Mouse (Mus musculus): ENCODE measurements at regions not wholly inside any gene's neighbourhood (a gene's known extent, or its start where the extent isn't known, plus 50 kb on each side); places are given as distances from the start of the nearest gene placed in this dataset.

- DNase-seq (ENCODE audit: low spot score) = no peak
Observed at GRCm38 (mm10) chr16:9115548-9115947, 285.6 kb downstream of the 1810013L24Rik start.

GRCm38 (mm10) chr16:9121581-9121980, 291.7 kb downstream of the 1810013L24Rik start:
- no peak for DNase-seq (ENCODE audit: low spot score)

DNA sequence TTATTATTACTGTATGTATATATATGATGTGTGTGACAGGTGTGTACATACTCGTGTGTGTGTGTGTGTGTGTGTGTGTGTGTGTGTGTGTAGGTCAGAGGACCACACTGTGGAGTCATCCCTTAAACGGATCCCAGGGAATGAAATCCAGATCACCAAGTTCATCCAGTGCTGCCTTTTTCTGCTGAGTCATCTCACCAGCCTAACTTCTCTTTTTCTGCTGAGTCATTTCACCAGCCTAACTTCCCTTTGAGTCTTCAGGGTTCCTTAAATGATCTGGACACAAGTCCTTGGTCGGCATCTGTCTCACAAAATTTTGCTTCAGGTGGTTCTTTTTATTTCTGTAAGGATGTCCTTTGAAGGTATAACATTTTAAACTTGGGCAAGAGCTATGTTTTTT, 302.2 kb downstream of the 1810013L24Rik start:
- DNase-seq (ENCODE audit: low spot score) = no peak

DNA sequence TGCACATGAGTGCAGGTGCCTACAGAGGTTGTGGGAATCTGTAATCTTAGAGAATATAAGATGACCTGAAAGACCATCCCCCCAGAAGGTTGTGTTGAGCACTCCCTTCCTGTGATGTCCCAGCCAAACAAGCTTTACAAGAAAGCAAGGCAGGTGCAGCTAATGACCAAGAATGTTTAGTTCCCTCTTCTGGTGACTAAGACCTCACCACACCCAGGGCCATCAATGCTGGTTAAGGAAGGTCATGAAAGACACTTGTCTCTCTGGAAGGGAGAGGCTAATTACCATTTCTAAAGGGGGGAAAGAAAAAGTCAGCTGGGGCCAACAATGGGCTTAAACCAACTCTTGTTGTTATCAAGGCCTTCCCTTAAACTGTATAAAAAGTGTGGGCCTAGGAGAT, 302.9 kb downstream of the 1810013L24Rik start:
- DNase-seq (ENCODE audit: low spot score) = no peak

- no peak for DNase-seq (ENCODE audit: low spot score)
Observed at GRCm38 (mm10) chr16:9135377-9135776, 305.5 kb downstream of the 1810013L24Rik start.

- no peak for DNase-seq (ENCODE audit: low spot score)
Observed at GRCm38 (mm10) chr16:9138552-9139224, 308.8 kb downstream of the 1810013L24Rik start.

DNA sequence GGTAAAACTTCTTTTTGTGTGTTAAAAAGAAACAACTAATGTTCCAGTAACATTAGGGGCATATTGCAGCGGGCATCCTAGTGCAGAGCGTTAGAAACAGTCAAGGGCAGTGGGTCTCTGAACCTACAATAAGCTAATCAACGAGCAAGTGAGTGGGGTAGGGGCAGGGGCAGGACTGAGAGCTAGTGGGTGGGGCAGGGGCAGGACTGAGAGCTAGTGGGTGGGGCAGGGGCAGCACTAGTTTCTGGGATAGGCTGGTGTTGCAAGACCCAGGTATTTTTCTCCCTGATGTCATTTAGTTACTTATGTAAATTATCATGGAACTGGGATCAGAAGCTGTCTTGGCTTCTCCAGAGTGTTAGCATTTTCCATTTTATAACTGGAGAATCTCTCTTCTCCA, 309.5 kb downstream of the 1810013L24Rik start:
- peak; percentile 4 for DNase-seq (ENCODE audit: low spot score)

DNA sequence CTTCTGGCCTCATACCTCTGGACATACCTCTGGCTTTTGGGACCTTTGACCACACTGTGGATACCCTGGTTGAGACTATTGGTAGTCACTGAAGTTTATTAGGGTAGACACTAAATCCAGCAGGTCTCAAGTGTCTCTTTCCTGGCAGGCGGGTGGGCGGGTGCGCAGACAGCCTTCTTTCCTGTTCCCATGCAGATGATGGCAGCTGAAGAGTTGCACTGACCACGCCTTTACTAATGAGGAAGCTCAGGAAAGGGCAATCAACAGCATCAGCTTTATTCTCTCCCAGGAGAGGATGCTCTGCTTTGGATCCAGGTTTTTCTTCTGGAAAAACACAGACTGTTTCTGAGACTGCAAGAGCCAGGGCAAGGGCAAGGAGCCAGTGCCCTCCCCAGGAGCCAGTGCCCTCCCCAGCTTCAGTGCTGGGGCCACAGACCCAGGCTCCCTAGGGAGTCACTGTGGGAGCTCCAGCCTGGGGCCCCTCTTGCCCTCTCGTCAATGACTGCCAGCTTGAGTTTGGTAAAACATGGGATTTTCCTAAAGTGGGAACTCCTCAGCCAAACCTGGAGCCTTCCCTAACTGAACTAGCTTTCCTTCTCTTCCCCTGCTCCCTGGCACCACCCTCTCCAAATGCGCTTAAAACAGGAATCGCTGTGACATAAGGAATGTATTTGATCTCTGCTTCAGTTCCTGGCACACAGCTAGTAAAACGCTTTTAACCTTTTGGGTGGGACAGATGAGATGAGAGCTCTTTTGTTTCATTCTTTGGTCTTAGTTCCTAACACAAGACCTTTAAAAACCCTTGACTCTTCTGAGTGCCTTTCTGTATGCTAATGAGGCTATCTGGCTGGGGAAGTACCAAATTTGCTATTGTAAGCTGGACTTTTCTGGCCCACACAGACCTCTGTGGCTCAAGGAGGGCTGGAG, 319.6 kb downstream of the 1810013L24Rik start:
- no peak for DNase-seq (ENCODE audit: low spot score)

- no peak for DNase-seq (ENCODE audit: low spot score)
Observed at GRCm38 (mm10) chr16:9151936-9152335, 322.0 kb downstream of the 1810013L24Rik start.

DNA sequence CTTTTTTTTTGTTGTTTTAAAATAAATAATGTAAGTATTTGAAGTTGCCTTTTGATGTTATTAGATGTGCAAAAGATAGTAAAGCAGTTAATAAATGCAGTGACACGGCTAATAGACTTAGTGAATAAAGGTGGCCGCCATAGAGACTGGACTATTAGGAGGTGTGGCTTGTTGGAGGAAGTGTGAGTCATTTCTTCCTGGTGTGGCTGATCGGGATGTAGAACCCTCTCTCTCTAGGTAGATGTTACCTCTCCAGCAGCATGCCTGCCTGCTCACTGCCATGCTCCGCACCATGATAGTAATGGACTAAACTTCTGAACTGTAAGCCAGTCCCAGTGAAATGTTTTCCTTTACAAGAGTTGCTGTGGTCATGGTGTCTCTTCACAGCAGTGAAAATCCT, 323.6 kb downstream of the 1810013L24Rik start:
- DNase-seq (ENCODE audit: low spot score) = no peak

GRCm38 (mm10) chr16:9165763-9166310, 335.9 kb downstream of the 1810013L24Rik start:
- no peak for DNase-seq (ENCODE audit: low spot score)

- no peak for DNase-seq (ENCODE audit: low spot score)
Observed at GRCm38 (mm10) chr16:9176402-9176801, 346.5 kb downstream of the 1810013L24Rik start.

- DNase-seq (ENCODE audit: low spot score) = no peak
Observed at GRCm38 (mm10) chr16:9195821-9196220, 365.9 kb downstream of the 1810013L24Rik start.

- DNase-seq (ENCODE audit: low spot score) = no peak
Observed at GRCm38 (mm10) chr16:9198903-9199532, 369.1 kb downstream of the 1810013L24Rik start.

DNA sequence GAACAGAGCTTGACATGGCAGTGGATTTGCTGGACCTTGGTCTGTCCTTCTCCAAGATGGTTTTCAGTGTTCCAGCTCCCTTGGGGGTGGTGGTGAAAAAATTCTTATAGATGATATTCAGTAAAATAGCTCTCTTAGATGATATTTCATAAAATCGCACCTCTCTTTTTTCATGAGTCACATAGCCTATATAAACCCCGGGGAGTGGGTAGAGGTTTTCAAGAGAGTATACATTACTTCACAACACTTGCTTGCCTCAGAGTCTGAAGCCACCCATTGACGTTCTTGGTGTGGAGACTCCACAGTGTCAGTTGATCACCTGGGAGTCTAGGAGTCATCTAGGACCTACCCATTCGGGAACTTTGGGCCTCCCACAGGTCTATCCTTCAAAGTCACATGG, 378.7 kb downstream of the 1810013L24Rik start:
- DNase-seq (ENCODE audit: low spot score) = no peak

DNA sequence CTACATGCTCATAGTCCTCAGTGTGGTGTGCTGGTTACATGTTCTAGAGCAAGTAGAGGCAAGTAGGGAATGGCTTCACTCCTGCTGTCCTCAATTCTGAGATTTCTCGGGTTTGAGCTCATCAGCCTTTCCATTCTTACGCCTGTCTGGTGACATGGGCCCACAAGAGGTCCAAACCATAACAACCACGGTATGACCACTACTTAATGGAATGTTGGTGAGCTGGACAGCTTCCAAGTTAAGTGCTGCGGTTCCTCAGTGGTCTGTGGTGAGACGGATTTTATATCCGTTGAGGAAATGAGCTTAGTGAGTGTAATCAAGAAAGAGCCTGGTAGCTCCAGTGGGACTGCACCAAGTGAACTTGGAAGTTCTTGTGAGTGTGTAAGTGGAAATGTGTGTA, 381.6 kb downstream of the 1810013L24Rik start:
- DNase-seq (ENCODE audit: low spot score) = no peak

GRCm38 (mm10) chr16:9215131-9215530, 385.2 kb downstream of the 1810013L24Rik start:
- no peak for DNase-seq (ENCODE audit: low spot score)

DNA sequence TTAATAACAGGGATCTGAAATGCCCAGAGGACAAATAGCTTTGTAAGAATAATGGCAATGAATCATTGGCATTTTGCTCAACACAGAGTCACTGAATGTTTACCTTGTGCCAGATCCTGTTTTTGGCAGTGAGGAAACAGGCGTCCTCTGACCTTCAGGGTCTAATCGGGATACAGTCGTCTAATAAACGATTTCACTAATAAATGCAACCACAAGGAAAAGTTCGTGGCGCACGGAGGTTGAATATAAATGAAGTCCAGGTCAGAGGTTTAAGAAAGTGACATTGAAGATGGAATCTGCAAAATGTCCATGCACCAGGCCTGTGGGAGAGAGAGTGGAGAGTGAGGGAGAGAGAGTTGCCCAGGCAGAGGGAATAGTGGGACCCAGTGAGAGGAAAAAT, 387.5 kb downstream of the 1810013L24Rik start:
- DNase-seq (ENCODE audit: low spot score) = no peak

DNA sequence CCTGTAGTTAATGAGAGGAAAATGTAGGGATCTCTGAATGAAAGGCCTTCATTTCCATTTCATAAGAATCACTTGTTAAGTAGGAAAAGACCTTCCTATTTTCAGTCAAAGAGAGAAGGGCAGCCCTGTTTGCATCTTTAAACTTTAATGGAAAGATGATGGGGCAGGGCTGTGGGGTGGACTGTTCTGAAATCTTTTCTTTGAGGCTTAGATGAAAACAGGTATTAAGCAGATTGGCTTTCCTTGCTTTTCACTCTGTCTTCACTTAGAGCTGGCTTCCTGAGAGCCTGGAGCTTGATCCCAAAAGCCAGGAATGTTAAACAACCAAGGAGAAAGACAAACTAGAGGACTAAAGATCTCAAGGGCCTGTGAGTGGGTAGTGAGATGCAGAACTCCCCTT, 400.3 kb downstream of the 1810013L24Rik start:
- no peak for DNase-seq (ENCODE audit: low spot score)

DNA sequence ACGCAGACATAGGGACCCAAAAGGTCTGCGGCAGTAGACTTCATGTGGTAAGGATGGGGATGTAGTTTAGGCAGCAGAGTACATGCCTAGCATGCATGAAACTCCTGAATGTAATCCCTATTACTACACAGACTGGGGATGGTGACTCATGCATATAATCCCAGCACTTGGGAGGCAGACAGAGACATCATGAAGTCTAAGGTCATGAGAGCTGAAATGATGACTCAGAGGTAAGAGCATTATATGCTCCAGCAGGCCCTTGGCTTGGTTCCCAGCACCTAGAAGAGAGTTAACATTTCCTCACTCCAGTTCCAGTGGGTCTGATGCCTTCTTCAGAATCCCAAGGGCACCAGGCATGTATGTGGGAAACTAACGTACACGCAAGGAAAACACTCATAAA, 412.2 kb downstream of the 1810013L24Rik start:
- no peak for DNase-seq (ENCODE audit: low spot score)

DNA sequence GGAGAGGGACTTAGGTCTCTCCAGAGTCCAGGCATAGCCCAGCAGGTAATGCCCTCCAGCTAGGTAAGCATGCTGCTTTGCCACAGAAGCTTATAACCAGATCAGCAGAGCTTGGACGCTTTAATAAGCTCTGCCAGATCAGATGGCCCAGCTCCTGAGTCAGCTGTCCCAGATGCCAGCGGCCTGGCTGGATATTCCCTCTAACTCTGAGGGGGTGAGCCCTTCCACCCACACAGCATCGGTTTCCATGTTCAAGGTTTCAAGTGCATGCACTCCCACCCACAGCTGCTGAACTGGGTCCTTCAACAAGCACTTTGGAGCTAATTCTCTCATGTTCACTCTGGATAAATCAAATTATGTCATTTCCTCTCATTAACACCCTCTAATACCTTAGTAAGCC, 417.3 kb downstream of the 1810013L24Rik start:
- no peak for DNase-seq (ENCODE audit: low spot score)

- no peak for DNase-seq (ENCODE audit: low spot score)
Observed at GRCm38 (mm10) chr16:9253054-9253453, 423.2 kb downstream of the 1810013L24Rik start.

- no peak for DNase-seq (ENCODE audit: low spot score)
Observed at GRCm38 (mm10) chr16:9255351-9255750, 425.5 kb downstream of the 1810013L24Rik start.

Data from urinary bladder, postnatal 14 days (tissue).